Mouse (Mus musculus): ENCODE measurements at regions not wholly inside any gene's neighbourhood (a gene's known extent, or its start where the extent isn't known, plus 50 kb on each side); places are given as distances from the start of the nearest gene placed in this dataset.
A peak's percentile ranks its signal among the peaks of the same experiment; 100 is the strongest.

DNA sequence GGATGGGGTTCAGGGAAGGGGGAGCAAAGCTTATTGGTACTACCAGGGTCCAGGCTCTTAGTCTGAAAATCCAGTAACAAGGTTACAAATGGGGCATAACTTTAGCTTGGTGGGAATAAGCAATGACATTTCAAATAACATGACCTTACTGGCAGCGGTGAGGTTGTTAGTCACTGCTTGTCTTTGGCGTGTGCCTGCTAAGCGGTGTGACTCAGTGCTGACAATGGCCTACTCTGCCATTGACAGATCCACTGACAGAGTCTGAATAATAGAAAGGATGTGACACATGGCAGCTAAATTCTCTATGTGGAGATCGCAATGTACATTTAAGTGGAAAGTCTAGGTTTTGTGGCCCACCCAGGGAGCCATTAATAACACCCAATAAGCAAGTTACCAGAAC, 61.5 kb upstream of the Rxfp2 start:
- no peaks in the 10 kb centered on the region for H3K36me3 ChIP-seq (ENCODE audit: control insufficient read depth, insufficient read depth)

DNA sequence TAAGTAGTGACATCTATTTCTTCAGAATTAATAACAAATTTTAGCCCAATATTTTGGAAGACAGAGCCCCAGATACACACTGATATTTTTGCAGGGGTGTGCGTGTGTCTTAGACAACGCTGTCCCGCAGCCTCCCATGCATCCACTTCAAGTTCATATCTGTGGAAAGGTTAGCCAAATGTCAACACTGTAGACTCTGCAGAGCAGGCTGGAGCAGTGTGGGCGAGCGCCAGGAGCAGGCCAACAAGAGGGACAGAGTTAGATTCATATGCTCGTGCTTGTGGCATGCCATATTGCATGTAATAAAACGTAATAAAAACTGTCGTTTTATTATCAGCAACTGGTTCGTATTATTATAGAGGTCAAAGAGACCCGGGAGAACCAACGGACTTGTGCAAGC, 57.3 kb upstream of the Rxfp2 start:
- 39% methylated on average over 11 of the region's 11 CpGs for WGBS
- peak; percentile 70; the same call in 1 of the 2 replicates for ATAC-seq (replicated peaks; ENCODE audit: extremely low read depth, insufficient read depth, low FRiP score)
- Histone ChIP-seq H3K27me3 (ENCODE audit: control insufficient read depth, insufficient read depth, low read length) (no peaks in the 10 kb centered on the region), H3K9ac (ENCODE audit: low read length) (no peak overlapping the region), H3K9me3 (replicated peaks; ENCODE audit: control insufficient read depth, low read length) (no peaks in the 10 kb centered on the region), H3K36me3 (ENCODE audit: control insufficient read depth, insufficient read depth) (no peaks in the 10 kb centered on the region), H3K27ac (ENCODE audit: low read length) (no peak overlapping the region), H3K4me3 (ENCODE audit: low read length) (no peak overlapping the region), H3K4me1 (ENCODE audit: control insufficient read depth, insufficient read depth, low read length) (peaks cover 10% of the 10 kb centered on the region; the same call in 1 of the 2 replicates), H3K4me2 (ENCODE audit: low read depth, low read length) (no peak overlapping the region)

More for the DNA sequence above, 61.5 kb upstream of the Rxfp2 start:
- H3K9me3 ChIP-seq (replicated peaks; ENCODE audit: control insufficient read depth, low read length) = no peaks in the 10 kb centered on the region
- H3K9ac ChIP-seq (ENCODE audit: low read length) = no peak overlapping the region
- H3K4me2 ChIP-seq (ENCODE audit: low read depth, low read length) = no peak overlapping the region
- 78% methylated on average over 4 of the region's 4 CpGs for WGBS
- H3K4me3 ChIP-seq (ENCODE audit: low read length) = no peak overlapping the region
- no peaks in the 10 kb centered on the region for H3K27me3 ChIP-seq (ENCODE audit: control insufficient read depth, insufficient read depth, low read length)
- ATAC-seq (replicated peaks; ENCODE audit: extremely low read depth, insufficient read depth, low FRiP score) = no peak
- H3K27ac ChIP-seq (ENCODE audit: low read length) = no peak overlapping the region
- H3K4me1 ChIP-seq (ENCODE audit: control insufficient read depth, insufficient read depth, low read length) = peaks cover 10% of the 10 kb centered on the region; the same call in 1 of the 2 replicates

DNA sequence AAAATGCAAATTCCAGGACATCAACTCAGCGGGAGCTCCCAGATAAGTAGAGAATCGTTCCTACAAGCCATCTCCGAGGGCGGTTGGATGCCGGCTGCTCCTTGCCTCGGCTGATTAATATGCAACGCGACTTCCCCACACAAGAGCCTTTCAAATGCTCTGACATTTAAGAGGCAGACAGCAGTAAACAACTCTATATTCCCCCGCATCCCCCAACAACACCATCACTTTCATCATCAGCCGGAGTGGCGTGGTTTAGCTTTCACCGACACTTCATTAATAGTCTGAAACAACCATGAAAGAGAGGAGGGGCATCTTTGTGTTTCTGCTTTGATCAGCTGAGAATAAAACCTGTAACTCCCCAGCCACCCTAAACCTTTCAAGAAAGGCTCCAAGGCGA, 53.7 kb upstream of the Rxfp2 start:
- H3K9ac ChIP-seq (ENCODE audit: low read length) = no peak overlapping the region
- no peaks in the 10 kb centered on the region for H3K9me3 ChIP-seq (replicated peaks; ENCODE audit: control insufficient read depth, low read length)
- H3K4me1 ChIP-seq (ENCODE audit: control insufficient read depth, insufficient read depth, low read length) = peaks cover 10% of the 10 kb centered on the region; the same call in 1 of the 2 replicates
- H3K36me3 ChIP-seq (ENCODE audit: control insufficient read depth, insufficient read depth) = no peaks in the 10 kb centered on the region
- H3K4me3 ChIP-seq (ENCODE audit: low read length) = no peak overlapping the region
- no peak overlapping the region for H3K27ac ChIP-seq (ENCODE audit: low read length)
- H3K27me3 ChIP-seq (ENCODE audit: control insufficient read depth, insufficient read depth, low read length) = no peaks in the 10 kb centered on the region
- peak overlapping the region; percentile 6; the same call in 1 of the 2 replicates for H3K4me2 ChIP-seq (ENCODE audit: low read depth, low read length)
- 24% methylated on average over 13 of the region's 13 CpGs for WGBS
- no peak for ATAC-seq (replicated peaks; ENCODE audit: extremely low read depth, insufficient read depth, low FRiP score)
